Mouse (Mus musculus): ENCODE data around the gene Aig1. TPM values are rescaled to one million over a fixed set of nuclear protein-coding genes. Genes with fewer than 3 reads are reported as not detected.

Gene Aig1
- polyA plus RNA-seq, 1 experiment from 2014 or later, result 30.9 TPM

GRCm38 (mm10) chr10:13714199-13714919 lies 154.4 kb downstream of the Aig1 start:
- Histone ChIP-seq H3K27ac (peak overlapping the region; percentile 61; the same call in 1 of the 2 replicates), H3K9me3 (no peaks in the 10 kb centered on the region), H3K9ac (no peak overlapping the region), H3K36me3 (replicated peaks) (no peaks in the 10 kb centered on the region), H3K4me1 (peaks cover 22% of the 10 kb centered on the region), H3K27me3 (peaks cover 11% of the 10 kb centered on the region; the same call in 1 of the 2 replicates), H3K4me2 (peak overlapping the region; percentile 24), H3K4me3 (replicated peaks) (no peak overlapping the region)
- ATAC-seq (ENCODE audit: low FRiP score), result peak; percentile 78
- WGBS, result 16% methylated on average over 9 of the region's 9 CpGs

- Histone ChIP-seq H3K27ac (peak overlapping the region; percentile 57; the same call in 1 of the 2 replicates), H3K4me3 (replicated peaks) (no peak overlapping the region), H3K4me2 (no peak overlapping the region), H3K27me3 (peaks cover 11% of the 10 kb centered on the region; the same call in 1 of the 2 replicates), H3K9me3 (no peaks in the 10 kb centered on the region), H3K4me1 (peaks cover 22% of the 10 kb centered on the region), H3K9ac (no peak overlapping the region), H3K36me3 (replicated peaks) (no peaks in the 10 kb centered on the region)
- WGBS, result 74% methylated on average over 5 of the region's 5 CpGs
- peak; percentile 28; the same call in 1 of the 2 replicates for ATAC-seq (ENCODE audit: low FRiP score)
Measured at GRCm38 (mm10) chr10:13713711-13714110, 155.1 kb downstream of the Aig1 start.

DNA sequence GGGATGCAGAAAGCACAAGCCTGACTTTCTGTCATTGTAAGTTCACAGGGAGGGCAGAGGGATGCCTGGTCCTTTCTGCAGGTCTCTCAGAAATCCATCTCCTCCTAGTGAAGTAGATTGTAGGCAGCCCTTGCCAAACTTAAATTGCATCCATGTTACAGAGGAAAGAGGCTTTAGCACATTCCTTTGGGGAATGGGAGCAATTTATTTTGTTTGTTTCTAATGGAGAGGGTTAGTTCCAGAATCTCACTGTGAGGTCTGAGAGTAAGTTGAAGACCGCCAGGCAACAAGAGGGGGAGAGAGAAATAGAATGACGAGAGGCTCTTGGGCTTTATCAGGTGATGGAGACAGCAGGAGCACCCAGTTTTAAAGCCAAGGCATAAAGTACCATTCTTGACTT lies 155.7 kb downstream of the Aig1 start:
- peaks cover 22% of the 10 kb centered on the region for H3K4me1 ChIP-seq
- 77% methylated on average over 2 of the region's 2 CpGs for WGBS
- no peak overlapping the region for H3K4me3 ChIP-seq (replicated peaks)
- peaks cover 11% of the 10 kb centered on the region; the same call in 1 of the 2 replicates for H3K27me3 ChIP-seq
- H3K9ac ChIP-seq, result no peak overlapping the region
- no peaks in the 10 kb centered on the region for H3K36me3 ChIP-seq (replicated peaks)
- no peak overlapping the region for H3K27ac ChIP-seq
- H3K4me2 ChIP-seq, result no peak overlapping the region
- no peak for ATAC-seq (ENCODE audit: low FRiP score)
- no peaks in the 10 kb centered on the region for H3K9me3 ChIP-seq

- no peak overlapping the region for H3K4me3 ChIP-seq (replicated peaks)
- no peaks in the 10 kb centered on the region for H3K9me3 ChIP-seq
- 0 out of 2 replicates have a peak, but pooled peaks cover 3% of the 10 kb centered on the region for H3K27me3 ChIP-seq
- H3K4me2 ChIP-seq, result no peak overlapping the region
- peaks cover 22% of the 10 kb centered on the region for H3K4me1 ChIP-seq
- WGBS, result 89% methylated on average over 8 of the region's 8 CpGs
- ATAC-seq (ENCODE audit: low FRiP score), result no peak
- H3K9ac ChIP-seq, result no peak overlapping the region
- no peaks in the 10 kb centered on the region for H3K36me3 ChIP-seq (replicated peaks)
- H3K27ac ChIP-seq, result no peak overlapping the region
Measured at GRCm38 (mm10) chr10:13711281-13711829, 157.4 kb downstream of the Aig1 start.

DNA sequence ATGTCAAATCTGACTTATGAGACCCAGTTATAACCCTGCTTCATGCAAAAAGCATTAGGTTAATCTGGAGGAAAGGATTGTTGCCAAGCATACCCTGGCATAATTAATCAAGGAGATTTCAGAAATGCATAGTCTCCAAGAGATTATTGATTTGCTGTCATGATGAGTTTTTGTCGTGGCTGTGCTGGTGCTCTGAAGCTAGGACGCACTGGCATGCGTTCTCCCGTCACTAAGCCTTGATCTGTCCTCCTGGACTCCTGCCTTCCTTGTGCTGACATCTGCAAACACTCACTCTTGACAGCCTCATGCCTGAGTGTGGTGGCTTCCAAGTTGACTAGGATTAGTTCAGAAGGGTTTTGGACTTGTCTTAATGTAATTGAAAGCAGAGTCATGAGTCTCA lies 163.0 kb downstream of the Aig1 start:
- ATAC-seq (ENCODE audit: low FRiP score), result no peak

DNA sequence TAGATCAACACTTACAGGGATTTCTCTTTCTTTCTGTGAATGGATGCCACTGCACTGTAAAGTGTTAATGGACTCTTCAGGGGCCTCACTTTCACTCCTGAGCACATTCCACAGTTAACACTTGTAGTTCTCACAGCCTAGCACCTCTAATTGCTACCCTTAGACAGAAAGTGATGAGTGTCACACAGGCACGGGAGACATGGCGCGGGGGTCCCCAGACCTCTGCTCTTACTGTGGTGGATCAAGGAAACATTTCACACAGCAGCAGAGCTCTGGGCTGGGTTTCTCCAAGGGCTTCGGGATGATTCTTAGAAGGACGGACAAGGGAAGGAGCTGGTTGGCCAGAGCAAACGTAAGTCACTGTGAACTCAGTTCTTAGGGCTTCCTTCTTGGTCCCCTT lies 166.1 kb downstream of the Aig1 start:
- WGBS, result 79% methylated on average over 6 of the region's 6 CpGs
- Histone ChIP-seq H3K9me3 (no peaks in the 10 kb centered on the region), H3K4me1 (no peaks in the 10 kb centered on the region), H3K27me3 (no peaks in the 10 kb centered on the region), H3K36me3 (replicated peaks) (no peaks in the 10 kb centered on the region), H3K4me3 (replicated peaks) (no peak overlapping the region), H3K4me2 (no peak overlapping the region), H3K27ac (no peak overlapping the region), H3K9ac (no peak overlapping the region)
- ATAC-seq (ENCODE audit: low FRiP score), result no peak

More for the DNA sequence above, 163.0 kb downstream of the Aig1 start:
- Histone ChIP-seq H3K9ac (no peak overlapping the region), H3K27ac (no peak overlapping the region), H3K4me2 (no peak overlapping the region), H3K4me1 (no peaks in the 10 kb centered on the region), H3K36me3 (replicated peaks) (no peaks in the 10 kb centered on the region), H3K4me3 (replicated peaks) (no peak overlapping the region), H3K27me3 (no peaks in the 10 kb centered on the region), H3K9me3 (no peaks in the 10 kb centered on the region)
- WGBS, result 89% methylated on average over 4 of the region's 4 CpGs

DNA sequence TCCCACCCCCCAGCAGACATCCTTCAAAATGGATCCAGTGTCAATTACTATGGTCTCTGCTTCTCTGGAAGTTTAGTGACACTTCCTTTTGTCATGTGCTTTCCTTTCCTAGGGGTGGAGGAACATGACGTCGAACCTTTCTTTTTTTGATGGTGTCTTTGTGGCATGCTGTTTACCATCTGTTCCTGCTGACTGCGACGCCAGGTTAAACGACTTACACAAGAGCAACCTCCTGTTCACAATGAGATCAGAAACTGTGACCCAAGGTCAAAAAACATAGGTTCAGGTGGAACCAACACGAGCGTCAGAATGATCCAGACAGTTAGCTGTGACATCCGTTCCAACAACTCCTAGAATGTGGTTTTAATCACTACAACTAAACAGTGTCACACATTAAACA lies 166.7 kb downstream of the Aig1 start:
- no peak for ATAC-seq (ENCODE audit: low FRiP score)
- Histone ChIP-seq H3K27me3 (no peaks in the 10 kb centered on the region), H3K36me3 (replicated peaks) (no peaks in the 10 kb centered on the region), H3K9me3 (no peaks in the 10 kb centered on the region), H3K4me3 (replicated peaks) (no peak overlapping the region), H3K27ac (no peak overlapping the region), H3K9ac (no peak overlapping the region), H3K4me2 (no peak overlapping the region), H3K4me1 (no peaks in the 10 kb centered on the region)
- whole genome bisulfite sequencing, result 67% methylated on average over 8 of the region's 8 CpGs

DNA sequence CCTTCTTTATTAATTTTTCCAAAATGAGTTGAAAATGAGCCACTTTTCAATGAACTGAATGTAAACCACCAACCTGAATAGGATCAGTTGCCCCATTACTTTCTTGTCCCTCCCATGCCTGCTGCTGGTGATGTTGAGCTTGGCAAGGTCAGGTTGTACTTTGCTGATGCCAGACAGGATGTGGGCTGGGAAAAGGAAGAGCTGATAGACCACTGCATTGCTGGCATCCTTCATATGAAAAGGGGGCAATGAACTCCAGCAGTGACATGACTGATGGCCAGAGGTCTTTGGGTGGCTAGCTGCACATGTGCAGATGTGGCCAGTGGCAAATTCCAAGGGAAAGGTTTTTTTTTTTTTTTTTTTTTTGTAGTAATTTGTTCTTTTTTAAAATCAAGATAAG lies 172.5 kb downstream of the Aig1 start:
- no peak for ATAC-seq (ENCODE audit: low FRiP score)
- Histone ChIP-seq H3K4me3 (replicated peaks) (no peak overlapping the region), H3K9ac (no peak overlapping the region), H3K9me3 (no peaks in the 10 kb centered on the region), H3K27ac (no peak overlapping the region), H3K27me3 (no peaks in the 10 kb centered on the region), H3K4me1 (no peaks in the 10 kb centered on the region), H3K36me3 (replicated peaks) (no peaks in the 10 kb centered on the region), H3K4me2 (no peak overlapping the region)

DNA sequence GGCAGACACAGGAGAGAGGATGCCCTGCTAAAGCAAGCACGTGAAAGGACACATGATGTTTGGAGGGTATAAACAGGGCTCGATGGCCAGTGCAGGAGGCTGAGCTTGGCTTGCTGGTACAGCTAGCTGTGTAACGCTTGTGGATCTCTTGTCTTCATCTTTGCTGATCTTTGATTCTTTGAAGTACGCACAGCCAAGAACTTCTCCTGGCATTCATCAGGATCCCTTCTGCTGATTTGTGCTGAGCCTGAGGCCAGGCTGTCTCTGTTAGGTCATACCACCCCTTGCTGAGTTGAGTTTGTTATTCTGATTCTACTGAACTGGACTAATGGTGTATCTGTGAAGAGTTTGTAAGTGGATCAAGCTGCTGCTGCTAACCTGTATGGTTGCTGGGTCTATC lies 175.5 kb downstream of the Aig1 start:
- Histone ChIP-seq H3K27me3 (no peaks in the 10 kb centered on the region), H3K4me1 (no peaks in the 10 kb centered on the region), H3K36me3 (replicated peaks) (no peaks in the 10 kb centered on the region), H3K4me2 (no peak overlapping the region), H3K4me3 (replicated peaks) (no peak overlapping the region), H3K9me3 (no peaks in the 10 kb centered on the region), H3K27ac (no peak overlapping the region), H3K9ac (no peak overlapping the region)
- WGBS, result 89% methylated on average over 4 of the region's 4 CpGs
- ATAC-seq (ENCODE audit: low FRiP score), result no peak

- 88% methylated on average over 5 of the region's 5 CpGs for WGBS
- no peak for ATAC-seq (ENCODE audit: low FRiP score)
Measured at GRCm38 (mm10) chr10:13690773-13691172, 178.0 kb downstream of the Aig1 start.

GRCm38 (mm10) chr10:13689841-13690590 lies 178.8 kb downstream of the Aig1 start:
- Histone ChIP-seq H3K4me3 (replicated peaks) (no peak overlapping the region), H3K9ac (no peak overlapping the region), H3K4me2 (no peak overlapping the region), H3K9me3 (no peaks in the 10 kb centered on the region), H3K27me3 (no peaks in the 10 kb centered on the region), H3K36me3 (replicated peaks) (no peaks in the 10 kb centered on the region), H3K4me1 (no peaks in the 10 kb centered on the region), H3K27ac (no peak overlapping the region)
- no peak for ATAC-seq (ENCODE audit: low FRiP score)
- 89% methylated on average over 10 of the region's 10 CpGs for WGBS

More at GRCm38 (mm10) chr10:13690773-13691172, 178.0 kb downstream of the Aig1 start:
- Histone ChIP-seq H3K36me3 (replicated peaks) (no peaks in the 10 kb centered on the region), H3K9me3 (no peaks in the 10 kb centered on the region), H3K27me3 (no peaks in the 10 kb centered on the region), H3K4me3 (replicated peaks) (no peak overlapping the region), H3K9ac (no peak overlapping the region), H3K4me1 (no peaks in the 10 kb centered on the region), H3K4me2 (no peak overlapping the region), H3K27ac (no peak overlapping the region)

DNA sequence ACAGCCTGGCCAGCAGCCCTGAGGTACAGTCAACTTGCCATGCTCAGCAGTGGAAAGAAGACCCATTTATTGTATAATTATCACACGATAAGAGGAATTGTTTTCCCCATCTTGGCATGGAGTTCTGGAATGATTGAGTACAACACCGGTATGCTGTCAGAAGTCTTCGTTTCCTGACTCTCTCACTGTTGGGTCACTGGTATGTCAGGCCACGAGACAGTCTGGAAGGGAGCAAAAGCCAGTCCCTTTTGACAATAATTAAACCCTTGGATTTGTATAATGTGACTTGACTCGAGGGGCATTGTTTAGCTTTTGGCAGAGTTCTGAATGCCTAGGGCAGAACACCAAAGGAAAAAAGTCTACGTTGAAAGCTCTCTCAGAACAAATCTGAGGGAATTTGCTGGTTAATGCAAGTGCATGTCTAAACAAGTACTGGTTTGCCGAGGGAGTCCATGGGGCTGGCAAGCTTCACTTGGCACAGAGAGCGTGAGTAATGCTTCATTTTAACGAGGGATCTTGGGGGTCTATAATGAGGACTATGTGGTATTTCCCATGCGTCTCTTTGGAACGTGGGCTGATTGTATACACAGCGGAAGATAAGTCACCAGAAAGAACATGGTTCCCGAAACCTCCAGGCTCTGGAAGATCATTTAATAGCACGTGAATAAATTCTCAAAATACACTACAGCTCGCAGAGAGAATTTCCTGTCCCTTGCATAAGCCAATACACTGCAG lies 180.2 kb downstream of the Aig1 start:
- no peak for ATAC-seq (ENCODE audit: low FRiP score)
- Histone ChIP-seq H3K27me3 (no peaks in the 10 kb centered on the region), H3K4me3 (replicated peaks) (no peak overlapping the region), H3K9me3 (no peaks in the 10 kb centered on the region), H3K4me2 (no peak overlapping the region), H3K36me3 (replicated peaks) (no peaks in the 10 kb centered on the region), H3K27ac (no peak overlapping the region), H3K9ac (no peak overlapping the region), H3K4me1 (no peaks in the 10 kb centered on the region)
- WGBS, result 50% methylated on average over 15 of the region's 15 CpGs
